In the genomic region with DNA sequence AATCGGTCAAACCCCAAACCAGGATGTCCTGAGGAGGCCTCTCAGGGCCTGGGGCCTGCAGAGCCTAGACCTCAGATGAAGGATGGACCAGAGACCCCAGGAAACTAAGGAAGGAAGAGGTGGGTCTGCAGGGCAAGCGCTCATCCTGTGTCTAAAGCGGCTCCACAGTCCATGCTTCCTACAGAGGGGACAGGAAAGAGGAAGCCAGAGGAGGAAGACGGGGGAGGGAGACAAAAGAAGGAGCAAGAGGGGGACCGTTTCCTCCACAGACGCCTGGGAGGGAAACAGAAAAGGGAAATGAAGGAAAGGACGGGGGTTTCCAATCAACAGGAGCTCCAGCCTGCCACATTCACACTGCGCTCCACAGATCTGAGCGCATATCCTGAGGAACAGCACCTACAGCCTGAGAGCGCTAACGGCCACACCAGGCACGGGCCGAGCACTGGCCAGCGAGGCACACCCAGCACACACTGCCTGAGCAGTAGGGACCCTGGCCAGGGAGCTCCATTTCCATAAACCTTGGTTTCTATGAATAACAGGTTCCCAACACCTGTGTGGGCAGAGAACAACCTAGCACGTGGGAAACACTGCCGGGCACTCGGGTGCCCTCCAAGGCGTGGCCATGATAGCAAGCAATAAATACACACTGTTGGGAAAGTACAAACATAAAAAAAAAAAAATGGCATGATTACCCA, we compare ENCODE assay signal across 10 mouse cellular contexts.
DNase-seq lines count a peak whose midpoint lies in the region; ATAC-seq lines count a peak whose summit lies in the region.
"Had no signal": no experiment of that assay in that cellular context is flagged by ENCODE, and none has a peak within 500 bp of the region (broad histone marks: within the 10 kb centered on the region; RNA-seq: fewer than 3 reads in every experiment).

No protein-coding gene starts in this region.

- H3K9me3 ChIP-seq in neural tube, embryonic 11.5 days (ENCODE audit: control insufficient read depth, low read length) = no peaks in the 10 kb centered on the region
- no peaks in the 10 kb centered on the region for H3K9me3 ChIP-seq in liver, embryonic 12.5 days (replicated peaks)

- 77% methylated on average over 18 of the region's 18 CpGs for WGBS in neural tube, embryonic 11.5 days
- 53% methylated on average over 18 of the region's 18 CpGs for WGBS in liver, embryonic 12.5 days (ENCODE audit: insufficient replicate concordance)

- 0 out of 2 replicates have a peak overlapping the region, but pooled peaks have one; percentile 39 for H3K27ac ChIP-seq in neural tube, embryonic 11.5 days (ENCODE audit: low read depth, low read length)
- H3K27ac ChIP-seq in liver, embryonic 12.5 days = no peak overlapping the region

- H3K4me3 ChIP-seq in neural tube, embryonic 11.5 days (ENCODE audit: low read depth, low read length) = no peak overlapping the region
- no peak overlapping the region for H3K4me3 ChIP-seq in liver, embryonic 12.5 days
- H3K4me3 ChIP-seq: myocyte had no signal

- H3K4me1 ChIP-seq in neural tube, embryonic 11.5 days (ENCODE audit: control insufficient read depth, insufficient read depth, low read length) = peaks cover 16% of the 10 kb centered on the region
- H3K4me1 ChIP-seq in liver, embryonic 12.5 days = peaks cover 12% of the 10 kb centered on the region; the same call in 1 of the 2 replicates

- peaks cover 2% of the 10 kb centered on the region; the same call in 1 of the 2 replicates for H3K36me3 ChIP-seq in neural tube, embryonic 11.5 days (ENCODE audit: control insufficient read depth, insufficient read depth, low read length)
- H3K36me3 ChIP-seq in liver, embryonic 12.5 days = peaks cover 50% of the 10 kb centered on the region

- no peak for ATAC-seq in neural tube, embryonic 11.5 days (ENCODE audit: insufficient read depth, low FRiP score, low TSS enrichment)
- ATAC-seq in liver, embryonic 12.5 days = peak; percentile 30; the same call in 1 of the 2 replicates

- no peaks in the 10 kb centered on the region for H3K27me3 ChIP-seq in neural tube, embryonic 11.5 days (ENCODE audit: control insufficient read depth, insufficient read depth, low read length)
- no peaks in the 10 kb centered on the region for H3K27me3 ChIP-seq in liver, embryonic 12.5 days (replicated peaks)

- DNase-seq in adrenal gland, adult 2 months = peak; percentile 46
- no peak for DNase-seq in adrenal gland, adult 8-10 months
- no peak for DNase-seq in neural tube, embryonic 11.5 days (ENCODE audit: low spot score)
- no peak for DNase-seq in neural tube, embryonic 10.5 days (ENCODE audit: extremely low spot score, low spot score)
- DNase-seq in yolk sac, embryonic 10.5 days (ENCODE audit: low spot score) = peak; percentile 22
- DNase-seq in urinary bladder, postnatal 25 days (ENCODE audit: low spot score) = no peak
- DNase-seq in testis, postnatal 10 days (ENCODE audit: low spot score) = no peak
- DNase-seq: layer of hippocampus, postnatal 36 days had no signal

- H3K9ac ChIP-seq in neural tube, embryonic 11.5 days (ENCODE audit: low read length) = no peak overlapping the region
- H3K9ac ChIP-seq in liver, embryonic 12.5 days = no peak overlapping the region

- no peak overlapping the region for H3K4me2 ChIP-seq in neural tube, embryonic 11.5 days (ENCODE audit: low read depth)
- H3K4me2 ChIP-seq in liver, embryonic 12.5 days = no peak overlapping the region

Comparison
In these comparisons a context has a peak if more than half of its experiments do, and no peak if none do; other contexts are left out.
1. DNase-seq: peak in adrenal gland, adult 2 months (single experiment) and yolk sac, embryonic 10.5 days (single experiment); none in adrenal gland, adult 8-10 months (single experiment), neural tube, embryonic 11.5 days (single experiment), neural tube, embryonic 10.5 days (single experiment), urinary bladder, postnatal 25 days (single experiment) and testis, postnatal 10 days (single experiment).